Mouse (Mus musculus): ENCODE results near the gene Gm49378.
A peak's percentile ranks its signal among the peaks of the same experiment; 100 is the strongest.

The Gm49378 gene

GRCm38 (mm10) chr14:55637795-55638194, at the start of gene Gm49378:
Gm49378 (minus strand) TSS chr14:55637895.
- no peak for DNase-seq

- DNase-seq, result no peak
Measured at GRCm38 (mm10) chr14:55682118-55682493, 44.4 kb upstream of the Gm49378 start.

GRCm38 (mm10) chr14:55681160-55682117, 43.7 kb upstream of the Gm49378 start, which contains the start of gene Tinf2:
Tinf2 (minus strand) TSS chr14:55681820.
- DNase-seq, result peak; percentile 95

- no peak for DNase-seq
Measured at GRCm38 (mm10) chr14:55677615-55678014, 39.9 kb upstream of the Gm49378 start.

DNA sequence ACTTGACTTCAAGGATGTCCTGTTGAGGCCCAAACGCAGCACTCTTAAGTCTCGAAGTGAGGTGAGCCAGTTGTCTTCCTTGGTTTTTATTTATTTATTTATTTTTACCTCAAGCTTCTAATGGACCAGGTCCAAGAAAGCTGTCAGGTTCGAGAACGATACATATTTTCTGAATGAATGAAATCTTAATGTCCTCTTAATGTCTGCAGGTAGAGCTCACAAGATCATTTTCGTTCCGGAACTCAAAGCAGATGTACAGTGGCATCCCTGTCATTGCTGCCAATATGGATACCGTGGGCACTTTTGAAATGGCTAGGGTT, 35.0 kb upstream of the Gm49378 start:
- DNase-seq, result no peak

- DNase-seq, result peak; percentile 79
Measured at GRCm38 (mm10) chr14:55671833-55672740, 34.4 kb upstream of the Gm49378 start, which contains the start of the genes Gmpr2 and Nedd8. Gmpr2 (plus strand) TSS chr14:55671941. Nedd8 (minus strand) TSS chr14:55672124.

GRCm38 (mm10) chr14:55671486-55671832, 33.8 kb upstream of the Gm49378 start:
- no peak for DNase-seq

DNA sequence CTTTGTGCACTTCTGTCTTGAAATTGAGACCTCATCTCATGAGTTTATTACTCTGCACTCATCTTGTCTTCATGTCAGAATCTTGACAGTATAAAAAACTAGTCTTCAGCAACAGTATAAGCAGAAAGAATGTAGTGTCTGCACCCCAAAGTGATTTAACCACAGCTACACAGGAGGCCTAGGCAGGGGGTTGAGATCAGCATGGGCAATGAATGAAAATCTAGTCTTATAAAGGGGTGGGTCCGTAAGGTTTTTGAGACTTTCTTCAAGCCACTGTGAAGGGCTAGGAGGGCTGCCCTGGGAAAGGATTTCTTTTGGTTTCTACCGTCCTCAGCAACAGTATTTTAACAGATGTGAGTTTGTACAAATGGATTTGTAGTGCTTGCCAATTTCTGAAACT, 22.9 kb upstream of the Gm49378 start:
- DNase-seq, result no peak

- DNase-seq, result peak; percentile 84
Measured at GRCm38 (mm10) chr14:55659960-55660573, 22.4 kb upstream of the Gm49378 start, which contains the start of gene Mdp1. Mdp1 (minus strand) TSS chr14:55660508.

GRCm38 (mm10) chr14:55658011-55658410, 20.3 kb upstream of the Gm49378 start:
- no peak for DNase-seq

- no peak for DNase-seq
Measured at GRCm38 (mm10) chr14:55656935-55657334, 19.2 kb upstream of the Gm49378 start.

- peak; percentile 63 for DNase-seq
Measured at GRCm38 (mm10) chr14:55651528-55651927, 13.8 kb upstream of the Gm49378 start.

DNA sequence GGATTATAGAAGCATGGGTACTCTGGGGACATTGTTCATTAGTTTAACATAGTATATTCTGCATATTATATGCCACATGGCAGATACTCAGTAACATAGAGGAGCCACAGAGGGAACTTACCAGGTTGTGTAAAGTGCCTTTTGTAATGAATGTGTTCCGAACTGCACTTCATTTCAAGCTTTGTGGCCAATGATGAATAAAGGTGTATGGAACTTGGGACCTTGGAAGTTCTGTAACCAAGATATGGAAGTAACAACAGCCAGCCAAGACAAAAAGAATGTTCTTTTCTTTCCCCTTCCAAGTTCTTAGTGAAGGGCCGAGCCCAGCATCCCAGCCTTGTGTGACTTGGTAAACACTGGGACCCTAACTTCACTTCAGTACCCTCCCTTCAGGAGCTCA, 12.2 kb upstream of the Gm49378 start, which contains the start of gene Tssk4:
Tssk4 (plus strand) TSS at position 301 of the 400 bp plus-strand sequence.
- DNase-seq, result no peak

DNA sequence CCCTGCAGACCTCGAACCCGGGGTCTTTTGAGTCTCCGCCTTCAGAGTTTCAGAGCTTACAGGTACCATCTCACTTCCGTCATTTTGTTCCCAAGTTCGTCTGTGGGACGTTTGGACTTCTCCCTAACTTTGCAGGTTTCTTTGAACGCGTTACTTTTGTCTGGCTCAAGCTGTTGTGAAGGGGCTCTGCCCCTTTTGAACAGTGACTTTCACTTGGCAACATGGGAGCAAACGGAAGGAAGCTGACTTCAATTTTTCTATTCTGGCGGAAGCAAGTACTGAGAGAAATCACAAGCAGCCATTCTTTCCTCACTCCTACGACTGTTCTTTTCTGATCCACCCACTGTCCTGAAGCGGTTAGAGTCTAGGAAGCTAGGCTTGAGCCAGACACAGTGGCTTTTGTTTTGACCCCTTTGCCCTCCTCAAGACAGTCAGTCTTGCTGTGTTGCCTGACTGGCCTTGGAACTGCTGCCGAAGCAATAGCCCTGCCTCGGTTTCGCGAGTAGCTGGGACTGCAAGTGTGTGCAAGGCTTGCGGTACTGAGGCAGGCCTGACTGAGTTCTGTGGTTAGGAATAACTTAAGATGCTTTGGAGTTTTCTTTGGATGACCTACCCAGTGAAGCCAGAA, 6.7 kb upstream of the Gm49378 start:
- peak; percentile 47 for DNase-seq

DNA sequence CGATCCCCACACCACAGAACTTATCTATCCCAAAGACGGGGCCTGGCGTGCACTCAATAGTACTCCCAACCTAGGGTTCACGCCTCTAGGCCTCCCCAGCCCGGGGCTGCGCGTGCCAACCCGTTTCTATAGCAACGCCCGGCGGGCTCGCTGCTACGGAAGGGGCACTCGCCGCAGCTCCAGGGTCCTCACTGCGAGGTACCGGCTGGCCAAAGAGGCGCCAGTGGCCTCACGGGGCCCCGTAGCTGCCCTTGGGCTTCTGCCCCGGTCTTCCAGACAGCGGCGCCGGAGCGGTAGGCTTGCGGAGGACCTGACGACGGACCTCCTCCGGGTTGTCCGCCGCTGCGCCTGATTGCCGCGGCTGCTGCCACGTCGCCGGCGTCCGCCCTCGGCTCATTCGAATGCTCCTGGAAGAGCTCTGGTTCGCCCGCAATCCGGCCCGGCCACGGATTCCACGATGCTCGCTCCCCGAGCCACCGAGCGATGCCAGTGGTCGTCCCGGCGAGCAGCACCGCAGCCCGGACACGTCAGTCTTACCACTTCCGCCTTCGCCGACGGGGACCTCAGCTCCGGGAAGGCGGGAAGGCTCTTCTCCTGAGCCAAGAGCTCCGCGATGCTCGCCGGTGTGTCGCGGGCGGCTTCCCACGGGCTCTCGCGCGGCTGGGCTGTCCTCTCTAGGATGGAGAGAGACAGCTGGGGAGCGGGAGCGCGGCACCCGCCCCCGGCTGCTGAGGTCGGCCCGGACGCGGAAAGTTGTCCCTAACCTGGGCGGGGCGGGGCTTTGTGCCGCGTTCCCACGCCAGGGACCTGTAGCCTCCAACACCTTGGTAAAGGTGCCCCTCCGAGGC, 5.6 kb upstream of the Gm49378 start, which contains the start of gene Tm9sf1:
Tm9sf1 (minus strand) TSS at position 747 of the 848 bp plus-strand sequence.
- DNase-seq, result peak; percentile 86

DNA sequence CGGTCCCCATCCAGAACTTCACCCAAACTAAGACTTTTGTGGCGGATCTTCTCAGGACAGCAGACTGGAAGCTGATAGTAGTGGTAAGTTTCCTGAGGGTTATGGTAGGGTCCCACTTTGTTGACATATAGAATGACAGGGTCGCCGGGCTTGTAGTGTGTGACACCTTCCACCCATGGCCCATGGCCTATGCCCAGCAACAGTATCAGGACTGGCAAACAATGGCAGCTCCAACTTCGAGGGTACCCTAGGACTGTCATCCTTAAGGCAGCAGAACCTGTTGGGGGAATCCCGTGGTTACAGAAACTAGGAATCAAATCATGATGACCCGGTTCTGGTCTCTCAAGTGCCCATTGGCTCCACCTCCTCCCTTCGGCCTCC, 5.0 kb upstream of the Gm49378 start:
- DNase-seq, result no peak

- DNase-seq, result no peak
Measured at GRCm38 (mm10) chr14:55641291-55641690, 3.6 kb upstream of the Gm49378 start.

DNA sequence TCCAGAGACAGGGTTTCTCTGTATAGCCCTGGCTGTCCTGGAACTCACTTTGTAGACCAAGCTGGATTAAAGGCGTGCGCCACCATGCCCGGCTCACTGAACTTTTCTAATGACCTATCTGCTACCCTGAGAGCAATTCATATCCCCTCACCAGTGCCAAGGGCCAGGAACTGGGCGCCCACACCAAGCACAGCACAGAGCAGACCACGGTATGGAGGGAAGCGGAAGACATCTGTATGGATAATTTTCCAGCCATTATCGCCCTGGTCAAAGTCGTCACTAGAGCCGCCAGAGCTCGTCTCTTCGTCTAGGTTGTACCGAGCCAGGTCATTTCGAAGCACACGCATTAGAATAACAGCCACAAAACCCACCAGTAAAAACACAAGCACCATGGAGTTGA, 3.1 kb upstream of the Gm49378 start:
- DNase-seq, result no peak

GRCm38 (mm10) chr14:55635523-55636007, 2.1 kb downstream of the Gm49378 start, which contains the start of gene Ipo4:
Ipo4 (minus strand) TSS chr14:55635957.
- DNase-seq, result peak; percentile 89

GRCm38 (mm10) chr14:55634874-55635522, 2.7 kb downstream of the Gm49378 start:
- DNase-seq, result no peak

- DNase-seq, result peak; percentile 94
Measured at GRCm38 (mm10) chr14:55629312-55629711, 8.4 kb downstream of the Gm49378 start.

Data from thymus, postnatal 4 days (tissue).